Mouse (Mus musculus) CD4-positive, CD25-positive, alpha-beta regulatory T cell, adult 4 months (primary cell): ENCODE results near the gene Acsl1. TPM values are rescaled to one million over a fixed set of nuclear protein-coding genes. Genes with fewer than 3 reads are reported as not detected.

Experiments
- ATAC-seq: one replicate; pipeline ENCODE4 v1.8.0; 2017
- polyA plus RNA-seq, 2 experiments: library from polyadenylated mRNA; unstranded; fragments of 100-300 nt; shearing (Covaris generic); gene quantifications; one replicate each; pipeline ENCODE4 v1.2.1; 2017

Gene Acsl1
- polyA plus RNA-seq, 2 experiments from 2014 or later = 10.3 to 13.8 TPM

GRCm38 (mm10) chr8:46475942-46476341, 5.1 kb downstream of the Acsl1 start:
- no peak for ATAC-seq

DNA sequence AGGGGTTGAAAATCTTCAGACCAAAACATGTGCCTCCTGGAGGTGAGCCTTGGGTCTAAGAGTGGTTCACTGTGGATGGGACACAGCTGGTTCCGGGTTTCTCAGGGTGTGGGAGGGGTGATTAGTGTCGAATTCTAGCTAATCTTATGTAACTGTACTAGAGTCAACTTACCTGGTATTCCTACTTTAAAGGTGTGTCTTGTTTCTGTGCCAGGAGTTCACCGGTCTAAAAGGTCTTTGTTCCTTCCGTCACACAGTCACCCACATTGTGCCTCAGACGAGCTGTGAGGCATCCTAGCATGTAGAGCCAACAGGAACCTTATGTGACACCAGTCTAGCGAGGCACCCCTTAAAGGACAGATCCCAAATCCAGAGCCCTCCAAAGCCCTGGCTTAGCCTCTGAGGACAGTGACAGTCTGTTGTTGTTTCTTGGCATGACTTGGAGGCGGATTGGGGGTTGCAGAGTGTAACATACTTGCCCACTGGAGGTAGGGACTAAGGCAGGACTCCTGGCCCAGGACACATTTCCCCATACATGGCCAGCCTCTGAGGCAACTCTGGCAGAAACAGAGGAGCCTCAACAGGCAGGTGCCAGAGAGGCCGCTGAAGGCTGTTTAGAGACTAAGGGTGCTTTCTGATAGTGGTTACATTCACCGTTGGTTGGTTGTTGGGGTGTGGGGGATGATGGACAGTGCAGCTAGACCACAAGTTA, 7.1 kb downstream of the Acsl1 start:
- ATAC-seq = no peak

DNA sequence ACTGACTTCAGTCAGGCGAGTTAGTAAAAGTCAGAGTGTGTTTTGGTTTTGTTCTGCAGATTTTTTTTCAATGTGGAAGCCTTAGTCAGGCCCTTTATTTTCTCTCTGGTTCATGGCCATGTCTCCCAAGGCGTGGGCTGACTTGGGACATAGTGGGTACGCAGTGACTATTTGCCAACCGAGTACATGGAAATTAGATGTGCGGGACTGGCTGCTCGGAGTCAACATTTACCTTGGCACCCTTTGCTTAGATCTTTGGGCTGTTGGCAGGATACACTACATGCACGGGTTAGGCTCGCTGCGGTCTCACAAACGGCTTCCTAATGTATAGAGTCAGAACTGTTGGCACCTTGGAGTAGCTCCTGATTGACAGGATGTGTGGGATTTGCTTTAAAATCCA, 7.9 kb downstream of the Acsl1 start:
- no peak for ATAC-seq

DNA sequence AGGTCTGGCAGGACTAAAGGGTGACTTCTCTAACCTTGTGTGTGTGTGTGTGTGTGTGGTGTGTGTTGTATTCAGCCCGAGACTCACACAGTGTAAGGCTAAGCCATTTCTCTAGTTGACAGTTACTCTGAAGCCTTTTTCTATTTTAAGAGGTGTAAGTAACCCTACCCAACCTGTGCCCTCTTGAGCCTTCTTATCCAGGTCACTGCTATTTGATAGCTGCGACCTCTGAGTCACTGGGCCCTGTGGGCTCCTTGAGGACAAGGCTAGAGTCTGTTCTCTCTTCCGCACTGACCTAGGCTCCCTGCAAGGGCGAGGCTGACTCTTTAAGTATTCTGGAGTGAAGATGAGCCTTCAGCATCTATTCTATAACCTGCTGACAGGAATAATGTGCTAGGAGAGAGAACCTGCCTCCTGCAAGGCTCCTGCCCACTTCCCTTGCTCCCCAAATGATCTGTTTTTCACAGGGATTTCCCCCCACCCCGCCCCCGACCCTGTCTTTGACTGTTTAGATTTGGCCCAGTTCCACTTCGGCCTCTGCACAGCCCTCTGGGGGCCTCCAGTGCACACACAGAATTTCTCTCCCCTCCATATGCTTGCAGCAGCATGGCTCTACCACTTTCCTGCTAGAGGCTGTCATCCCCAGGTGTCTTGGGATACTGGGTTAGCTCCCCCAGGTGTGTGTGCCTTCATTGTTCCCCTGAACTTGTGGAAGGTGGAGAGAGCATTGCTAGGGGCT, 9.1 kb downstream of the Acsl1 start:
- ATAC-seq = no peak

DNA sequence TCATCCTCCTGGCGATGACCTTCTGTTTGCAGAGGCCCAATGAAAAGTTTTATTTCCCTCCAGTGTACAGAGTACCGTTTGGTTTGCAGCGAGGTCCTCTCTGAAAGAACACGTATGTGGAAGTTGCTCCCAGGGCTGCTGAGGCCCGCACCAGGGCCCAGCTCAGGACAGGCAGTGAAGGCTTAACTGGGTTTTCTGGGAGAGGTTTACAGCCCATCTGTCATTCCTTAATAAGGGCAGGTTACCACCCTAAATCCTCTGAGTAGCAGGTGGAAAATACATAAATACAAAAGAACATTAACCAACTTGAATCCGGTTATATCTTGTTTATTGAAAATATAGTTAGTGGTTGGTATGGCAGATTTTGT, 9.7 kb downstream of the Acsl1 start:
- no peak for ATAC-seq

DNA sequence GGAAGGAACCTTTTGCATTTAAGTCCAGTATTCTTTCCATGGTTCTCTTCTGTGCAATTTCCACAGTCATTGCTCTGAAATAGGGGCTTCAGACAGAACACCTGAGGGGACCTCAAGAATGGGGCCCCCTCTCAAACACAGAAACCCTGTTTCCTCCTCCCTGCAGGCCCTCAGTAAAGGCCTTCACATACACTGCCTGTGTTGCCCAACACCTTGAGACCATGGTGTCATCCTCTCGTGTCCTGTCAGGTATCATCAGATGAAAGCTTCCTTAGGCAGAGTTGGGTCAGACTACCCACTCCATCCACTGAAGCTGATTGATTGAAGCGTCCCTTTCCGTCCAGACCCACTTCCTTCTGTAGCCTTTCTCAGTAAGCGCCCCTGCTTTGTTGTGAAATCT, 11.9 kb downstream of the Acsl1 start:
- no peak for ATAC-seq

DNA sequence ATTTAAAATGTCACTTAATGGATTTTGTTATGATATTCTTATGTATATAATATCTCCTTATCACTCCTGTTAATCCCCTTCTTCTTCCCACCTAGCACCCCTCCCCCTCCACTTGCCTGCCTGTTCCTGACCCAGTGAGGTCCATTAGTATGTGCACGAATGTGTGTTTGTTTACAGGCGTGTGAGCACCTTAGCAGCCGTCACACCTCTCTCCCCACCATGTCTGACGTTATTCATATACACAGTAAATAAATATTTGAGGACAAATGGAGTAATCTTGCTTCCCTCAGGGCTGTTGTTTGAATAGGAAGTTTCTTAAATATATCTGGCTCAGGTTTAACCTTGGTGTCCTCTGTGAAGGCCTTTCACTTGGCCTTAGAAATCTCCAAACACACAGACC, 12.4 kb downstream of the Acsl1 start:
- ATAC-seq = no peak

DNA sequence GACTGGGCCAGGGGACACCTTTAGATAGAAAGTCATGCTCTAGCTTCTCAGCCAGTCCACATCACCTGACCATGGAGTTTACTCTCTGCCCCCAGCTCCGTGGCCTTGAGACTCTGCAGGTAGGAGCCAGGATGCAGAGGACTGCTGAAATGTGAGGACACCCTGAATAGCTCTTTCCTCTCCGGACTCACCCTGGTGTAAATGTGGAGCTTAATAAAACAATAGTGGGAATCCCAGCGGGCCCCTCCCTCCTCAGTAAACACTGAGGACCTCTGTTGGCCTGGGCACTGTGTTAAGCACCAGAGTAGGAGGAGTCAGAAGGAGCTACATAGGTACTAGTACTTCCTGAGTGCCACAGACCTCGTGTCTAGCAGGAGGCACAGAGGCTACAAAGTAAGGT, 13.2 kb downstream of the Acsl1 start:
- ATAC-seq = no peak

DNA sequence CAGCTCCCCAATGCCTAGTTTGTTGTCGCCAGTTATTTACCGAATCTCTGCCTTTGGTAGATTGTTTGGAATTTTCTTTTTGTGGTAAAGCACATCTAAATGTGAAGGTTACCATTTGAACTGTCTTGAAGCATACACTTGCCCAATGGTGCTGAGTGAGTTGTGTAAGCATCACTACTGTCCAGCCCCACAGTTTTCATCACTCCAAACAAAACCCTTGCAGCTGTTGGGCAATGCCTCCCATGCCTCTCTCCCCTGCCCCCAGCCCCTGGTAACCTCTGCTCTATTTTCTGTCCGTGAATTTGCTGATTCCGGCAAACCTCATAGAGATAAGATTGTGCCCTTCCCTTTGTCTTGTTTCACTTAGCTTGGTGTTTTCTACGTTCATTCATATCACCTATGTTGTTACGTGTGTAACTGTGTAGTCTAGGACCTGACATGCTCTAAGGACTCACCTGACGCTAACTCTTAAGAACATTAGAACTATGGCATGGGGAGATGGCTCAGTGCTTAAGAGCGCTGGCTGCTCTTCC, 14.2 kb downstream of the Acsl1 start:
- no peak for ATAC-seq

DNA sequence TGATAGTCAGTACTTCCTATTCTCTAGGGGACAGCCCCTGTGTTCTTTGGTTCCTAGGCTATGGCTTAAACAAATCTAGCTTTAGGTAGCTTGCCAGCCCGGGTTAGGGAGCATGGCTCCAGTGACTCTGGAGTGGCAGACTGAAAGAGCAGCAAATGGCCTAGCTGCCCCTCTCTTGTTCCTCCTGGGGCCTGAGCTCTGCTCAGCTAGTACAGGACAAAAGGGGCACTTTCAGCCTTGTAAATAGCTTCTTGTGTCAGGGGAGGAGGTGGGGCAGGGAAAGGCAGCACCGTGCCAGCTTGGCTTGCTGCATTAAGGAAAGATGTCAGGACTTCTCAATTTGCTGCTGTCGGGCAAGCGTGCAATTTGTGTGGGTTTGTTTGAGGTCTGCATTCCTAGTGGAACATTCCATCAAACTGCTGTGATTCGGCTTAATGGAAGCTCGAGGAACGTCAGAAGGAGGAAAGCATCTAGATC, 17.3 kb downstream of the Acsl1 start:
- ATAC-seq = no peak

DNA sequence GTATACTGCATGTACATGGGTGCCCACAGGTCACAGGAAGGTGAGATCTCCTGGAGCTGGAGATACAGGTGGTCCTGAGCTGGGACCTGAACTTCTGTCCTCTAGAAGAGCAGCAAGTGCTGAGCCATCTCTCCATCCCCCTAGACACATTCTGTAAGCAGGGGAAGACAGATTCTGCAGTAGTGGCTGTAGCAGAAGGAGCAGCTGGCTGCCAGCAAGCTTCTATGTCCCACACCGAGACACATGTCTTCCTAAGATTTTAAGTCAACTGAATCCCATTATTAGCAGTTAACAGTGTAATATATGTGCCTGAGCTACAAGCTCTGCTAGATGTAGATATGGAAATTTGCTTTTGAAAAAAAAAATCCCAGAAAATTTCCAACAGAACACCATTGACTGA, 18.4 kb downstream of the Acsl1 start:
- ATAC-seq = no peak

DNA sequence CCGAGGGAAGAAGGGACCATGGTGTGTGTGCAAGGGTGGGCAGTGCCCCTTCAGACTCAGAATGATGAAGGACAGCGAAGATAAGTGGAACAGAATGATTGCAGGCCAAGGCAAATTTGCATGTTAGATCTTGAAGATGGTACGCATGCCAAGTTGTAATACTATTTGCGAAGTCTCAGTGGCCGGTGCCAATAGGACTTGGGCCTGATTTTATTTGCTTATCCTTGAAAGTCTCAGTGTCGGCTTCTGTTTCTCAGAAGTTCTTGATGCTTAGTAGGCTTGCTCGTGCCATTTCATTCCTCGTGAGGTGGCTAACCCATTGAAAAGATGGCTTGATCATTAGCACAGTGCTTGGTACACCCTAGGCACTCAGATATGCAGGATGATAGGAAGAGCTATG, 19.4 kb downstream of the Acsl1 start:
- no peak for ATAC-seq

GRCm38 (mm10) chr8:46490821-46491220, 20.0 kb downstream of the Acsl1 start:
- no peak for ATAC-seq

DNA sequence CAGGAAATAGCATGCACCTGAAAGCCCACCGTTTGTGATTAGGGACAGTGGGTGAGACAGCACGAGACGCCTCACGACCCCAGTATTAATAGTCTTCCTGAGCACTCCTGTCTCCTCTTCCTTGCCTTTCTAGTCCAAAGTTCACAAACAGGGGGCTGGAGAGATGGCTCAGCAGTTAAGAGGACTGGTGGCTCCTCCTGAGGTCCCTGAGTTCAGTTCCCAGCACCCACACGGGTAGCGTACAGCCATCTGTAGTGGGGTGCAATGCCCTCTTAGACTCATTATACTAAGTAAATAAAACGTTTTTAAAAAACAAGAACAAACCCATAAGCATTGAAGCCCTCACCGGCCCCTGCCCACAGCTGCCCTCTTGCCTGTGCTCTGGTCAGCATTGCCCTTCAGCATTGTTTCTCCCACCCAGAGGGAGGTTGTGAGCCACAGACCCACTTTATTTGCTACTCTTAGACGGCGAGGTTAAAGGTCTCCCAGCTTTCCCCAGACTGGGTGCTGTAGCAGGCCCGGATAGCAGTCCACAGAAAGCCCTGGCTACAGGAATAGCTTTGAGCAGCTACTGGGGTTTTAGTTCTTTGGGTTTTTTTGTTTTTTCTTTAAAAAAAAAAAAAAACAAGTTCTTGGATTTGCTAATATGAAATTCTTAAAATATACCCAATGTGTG, 22.8 kb downstream of the Acsl1 start:
- ATAC-seq = no peak

- ATAC-seq = no peak
These were observed 26.0 kb downstream of the Acsl1 start for GRCm38 (mm10) chr8:46496852-46497251.

DNA sequence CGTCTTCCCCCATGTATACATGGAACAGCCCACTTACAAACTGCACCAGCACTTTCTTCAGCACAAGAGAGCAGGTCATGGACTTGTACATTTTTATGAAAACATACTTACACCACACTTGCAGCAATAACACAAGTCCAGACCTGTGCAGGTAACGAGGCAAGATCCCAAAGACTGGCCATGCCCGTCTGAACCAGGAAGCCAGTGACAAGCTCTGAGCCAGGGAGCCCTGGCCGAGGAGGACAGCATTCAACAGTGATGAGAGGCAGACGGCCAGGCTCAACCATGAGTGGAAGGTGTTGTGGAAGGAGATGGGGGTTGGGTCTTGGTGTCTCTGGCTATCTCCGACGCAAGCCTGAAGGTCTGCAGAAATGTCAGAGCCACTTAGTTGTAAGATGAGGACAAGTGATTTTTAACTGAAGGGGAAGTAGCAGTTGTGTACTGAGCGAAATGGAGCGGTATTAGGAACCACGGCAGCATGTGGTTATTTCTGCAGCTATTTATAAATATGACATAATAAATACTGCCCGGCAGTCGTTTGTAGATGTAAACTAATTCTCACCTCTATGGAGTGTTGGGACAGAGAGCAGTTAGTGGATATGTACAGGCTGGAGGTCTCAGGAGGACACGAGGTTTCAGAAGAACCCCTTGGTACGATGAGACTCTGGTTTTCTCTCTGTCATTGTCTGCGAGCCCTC, 26.6 kb downstream of the Acsl1 start:
- ATAC-seq = no peak

DNA sequence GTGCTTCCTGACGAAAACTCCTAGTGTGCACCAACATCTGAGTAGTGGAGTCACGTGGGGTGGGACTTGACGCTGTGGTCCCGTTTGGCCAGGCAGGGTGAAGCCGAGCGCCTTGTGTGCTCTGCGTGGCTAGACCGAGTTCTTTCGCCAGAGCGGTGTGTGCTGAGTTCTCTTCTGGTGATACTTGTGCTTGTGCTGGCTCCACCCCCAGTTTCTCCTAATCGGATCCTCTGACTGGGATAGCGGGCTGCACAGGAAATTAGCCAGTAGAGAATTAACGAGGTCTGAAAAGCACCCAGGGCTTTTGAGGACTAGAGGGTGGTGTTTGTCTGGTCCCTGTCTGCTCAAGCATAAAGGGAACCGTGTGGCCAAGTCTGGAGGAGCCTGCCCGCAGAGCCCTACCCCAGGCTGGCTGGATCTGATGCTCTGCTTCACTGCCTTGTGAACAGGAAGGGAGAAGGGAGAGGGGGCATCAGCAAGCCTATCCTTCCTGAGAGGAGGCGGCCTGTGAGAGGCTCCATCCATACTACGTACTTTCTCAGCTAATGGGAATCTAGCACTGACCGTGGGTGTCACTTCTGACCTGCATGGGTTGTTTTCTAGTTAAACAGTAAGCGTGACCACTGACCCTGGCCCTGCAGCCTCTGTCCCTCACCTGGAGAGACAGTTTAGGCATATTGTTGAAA, 28.7 kb downstream of the Acsl1 start:
- ATAC-seq = no peak

DNA sequence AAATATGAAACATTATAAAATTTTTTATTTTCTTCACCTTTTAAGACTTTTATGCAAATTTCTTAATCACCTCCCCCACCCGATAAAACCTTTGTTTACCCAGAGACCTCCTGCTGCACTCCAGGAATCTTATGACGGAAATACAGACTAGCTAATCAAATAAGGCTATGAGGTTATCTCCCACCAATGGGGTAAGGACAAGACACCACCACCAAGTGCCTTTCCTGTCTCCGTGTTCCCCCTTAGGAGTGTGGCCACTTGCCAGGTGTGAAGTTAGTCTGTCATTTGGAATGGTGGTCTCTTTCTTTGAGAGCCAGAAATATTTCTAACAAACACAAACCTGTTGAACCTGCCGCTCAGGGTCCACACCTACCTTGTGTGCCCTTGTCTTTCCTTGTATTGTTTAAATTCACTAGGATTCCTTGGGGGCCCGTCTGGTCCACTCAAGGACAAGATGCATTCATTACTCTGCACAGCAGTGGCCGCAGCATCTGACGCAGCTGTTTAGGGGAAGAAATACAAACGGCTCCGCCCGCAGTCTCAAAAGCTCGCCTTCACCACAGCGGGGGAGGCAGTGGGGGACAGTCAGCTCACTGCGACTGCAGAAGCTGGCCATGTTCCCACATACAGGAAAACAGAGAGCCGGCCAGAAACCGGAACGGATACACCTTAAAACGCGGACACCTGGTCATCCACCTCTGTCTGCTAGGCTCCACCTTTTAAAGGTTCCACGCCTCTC, 31.7 kb downstream of the Acsl1 start:
- no peak for ATAC-seq

GRCm38 (mm10) chr8:46503072-46503695, 32.3 kb downstream of the Acsl1 start:
- no peak for ATAC-seq

DNA sequence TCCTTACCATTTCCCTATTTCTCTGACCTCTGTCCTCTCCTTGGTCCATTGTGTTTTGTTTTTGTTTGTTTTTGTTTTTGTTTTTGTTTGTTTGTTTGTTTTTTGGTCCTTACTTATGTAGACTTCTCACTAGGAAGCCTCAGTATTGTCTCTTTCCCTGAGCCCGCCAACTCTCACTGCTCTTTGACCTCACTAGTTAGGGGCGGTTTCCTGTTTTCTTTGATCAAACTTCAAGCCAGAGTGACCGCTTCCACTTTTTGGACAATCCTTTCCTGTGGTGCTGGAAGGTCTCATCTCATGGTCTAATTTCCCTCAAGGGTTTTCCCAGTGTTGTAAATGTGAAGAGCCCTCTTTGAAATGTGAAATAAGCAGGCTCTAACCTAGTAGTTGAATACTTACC, 33.4 kb downstream of the Acsl1 start:
- ATAC-seq = no peak
